Mouse (Mus musculus) left cerebral cortex, postnatal 4 days (tissue): ENCODE results near the gene Tnfaip2. TPM values are rescaled to one million over a fixed set of nuclear protein-coding genes. Genes with fewer than 3 reads are reported as not detected.
A peak's percentile ranks its signal among the peaks of the same experiment; 100 is the strongest.

Experiments
- DNase-seq: peaks from one replicate; pipeline ENCODE4 v3.0.0-alpha.2; 2022
- intact Hi-C: fragments of 180-260 bp; cut with DNase I; formaldehyde crosslinking; loops from one replicate; pipeline ENCODE4 v1.15.1; 2025
- total RNA-seq, 2 experiments: library from RNA; stranded (reverse); gene quantifications; 2 replicates each; pipeline ENCODE4 v1.2.3; 2021

Gene Tnfaip2
- total RNA-seq, 2 experiments from 2014 or later, result 0.38 to 0.50 TPM

- no peak for DNase-seq
- intact Hi-C loops, result no loop called here
Measured at GRCm38 (mm10) chr12:111443921-111444831, 1.9 kb downstream of the Tnfaip2 start.

- no peak for DNase-seq
- intact Hi-C loops, result no loop called here
Measured at GRCm38 (mm10) chr12:111445161-111445889, 3.1 kb downstream of the Tnfaip2 start.

DNA sequence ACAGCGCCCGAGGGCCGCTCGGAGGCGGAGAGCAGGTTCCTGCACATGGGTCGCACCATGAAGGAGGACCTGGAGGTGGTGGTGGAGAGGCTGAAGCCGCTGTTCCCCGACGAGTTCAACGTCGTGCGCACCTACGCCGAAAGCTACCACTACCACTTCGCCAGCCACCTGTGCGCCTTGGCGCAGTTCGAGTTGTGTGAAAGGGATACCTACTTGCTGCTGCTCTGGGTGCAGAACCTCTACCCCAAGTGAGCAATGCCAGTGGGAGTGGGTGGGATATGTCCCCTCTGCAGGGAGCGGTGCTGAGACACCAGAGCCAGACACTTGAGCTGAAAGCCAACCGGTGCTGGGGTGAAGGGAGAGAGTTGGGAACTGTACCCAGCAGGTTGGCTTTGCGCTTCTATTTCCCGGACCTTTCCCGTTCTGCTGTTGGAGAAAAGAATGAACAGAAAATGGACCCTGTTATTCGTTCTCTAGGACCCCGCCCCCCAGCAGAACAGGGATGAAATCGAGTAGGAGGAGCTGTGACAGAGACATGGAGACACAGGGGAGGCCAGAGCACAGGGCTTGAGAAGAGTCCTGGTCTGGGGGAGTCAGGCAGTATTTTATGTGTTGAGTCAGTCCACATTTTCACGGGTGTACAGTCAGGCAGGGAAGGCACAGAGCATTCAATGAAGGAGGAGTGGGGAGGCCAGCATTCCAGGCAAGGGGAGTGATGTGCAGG lies 3.8 kb downstream of the Tnfaip2 start:
- intact Hi-C loops, result no loop called here
- DNase-seq, result no peak

- no peak for DNase-seq
- intact Hi-C loops, result no loop called here
Measured at GRCm38 (mm10) chr12:111446745-111447144, 4.5 kb downstream of the Tnfaip2 start.

- intact Hi-C loops, result no loop called here
- DNase-seq, result no peak
Measured at GRCm38 (mm10) chr12:111447350-111447749, 5.1 kb downstream of the Tnfaip2 start.

GRCm38 (mm10) chr12:111447898-111448760 lies 5.9 kb downstream of the Tnfaip2 start:
- intact Hi-C loops, result no loop called here
- no peak for DNase-seq

DNA sequence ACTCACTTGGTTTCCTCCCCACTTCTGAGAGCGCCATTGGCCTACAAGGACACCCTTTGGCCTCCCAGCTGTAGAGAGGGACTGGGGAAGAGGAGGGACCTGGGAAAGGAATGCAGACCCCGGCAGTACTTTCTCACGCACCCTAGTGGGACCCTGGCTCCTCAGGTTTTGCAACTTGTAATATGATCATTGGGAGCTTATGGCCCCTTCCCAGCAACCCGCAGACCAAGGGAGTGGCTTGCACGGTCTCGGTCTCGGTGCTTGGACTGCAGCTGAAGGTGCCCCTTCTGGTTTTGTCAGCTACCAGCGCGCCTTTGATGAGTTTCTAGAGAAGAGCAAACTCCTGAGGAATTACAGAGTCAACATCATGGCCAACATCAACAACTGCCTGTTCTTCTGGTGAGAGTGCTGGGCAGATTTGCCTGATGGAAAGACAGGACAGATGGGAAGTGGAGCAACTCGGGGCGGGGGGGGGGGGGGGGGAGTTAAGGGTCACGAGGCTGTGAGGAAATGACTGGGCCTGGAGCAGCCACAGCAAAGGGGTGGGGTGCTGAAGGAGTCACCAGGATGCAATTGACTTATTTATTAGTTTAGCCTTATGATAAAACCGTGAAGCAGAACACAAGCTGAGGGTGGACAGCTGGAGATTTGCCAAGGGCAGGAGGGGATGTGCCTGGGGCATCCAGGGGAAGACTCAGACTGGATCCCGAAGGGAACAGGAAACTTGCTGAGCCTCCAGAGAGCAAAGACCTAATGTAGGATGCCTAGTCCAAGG lies 6.8 kb downstream of the Tnfaip2 start:
- no peak for DNase-seq

DNA sequence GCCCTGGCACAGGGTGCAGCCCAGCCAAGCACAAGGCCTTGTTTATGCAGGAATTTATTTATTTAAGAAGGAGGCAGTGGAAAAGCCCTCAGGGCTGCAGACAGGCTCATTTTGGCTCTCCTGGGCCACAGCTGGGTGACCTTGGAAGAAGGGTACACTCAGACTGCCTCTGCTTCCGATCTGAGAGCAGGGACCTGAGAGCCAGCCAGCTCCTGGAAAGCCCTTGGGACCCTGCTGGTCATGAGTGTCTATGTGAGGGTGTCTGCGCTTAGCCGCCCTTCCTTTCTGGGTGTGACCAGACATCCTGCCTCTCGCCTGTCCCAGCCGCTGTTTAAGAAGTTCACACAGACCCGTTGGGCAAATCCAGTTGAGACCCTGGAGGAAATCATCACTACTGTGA lies 8.1 kb downstream of the Tnfaip2 start:
- intact Hi-C loops, result no loop called here
- DNase-seq, result no peak

More for the DNA sequence above, 6.8 kb downstream of the Tnfaip2 start:
- intact Hi-C loops, result no loop called here

DNA sequence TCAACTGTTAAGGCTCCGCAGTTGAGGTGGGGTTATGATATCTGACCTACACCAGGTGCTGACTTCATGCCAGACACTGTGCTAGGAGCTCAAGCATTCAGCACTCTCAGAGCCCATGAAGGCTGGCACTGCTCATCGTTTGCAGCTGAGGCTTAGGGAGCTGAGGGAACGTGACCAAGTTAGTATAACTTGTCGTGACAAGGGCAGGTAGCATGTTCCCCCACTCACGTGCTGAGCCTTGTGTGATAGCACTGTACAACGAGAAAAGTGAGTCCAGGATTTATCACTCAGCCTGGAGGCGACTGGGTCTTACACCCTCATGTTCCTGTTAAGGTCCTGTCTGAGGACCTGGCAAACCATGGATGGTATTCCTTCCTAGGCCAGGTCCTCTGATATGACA lies 9.3 kb downstream of the Tnfaip2 start:
- DNase-seq, result no peak
- intact Hi-C loops, result no loop called here

DNA sequence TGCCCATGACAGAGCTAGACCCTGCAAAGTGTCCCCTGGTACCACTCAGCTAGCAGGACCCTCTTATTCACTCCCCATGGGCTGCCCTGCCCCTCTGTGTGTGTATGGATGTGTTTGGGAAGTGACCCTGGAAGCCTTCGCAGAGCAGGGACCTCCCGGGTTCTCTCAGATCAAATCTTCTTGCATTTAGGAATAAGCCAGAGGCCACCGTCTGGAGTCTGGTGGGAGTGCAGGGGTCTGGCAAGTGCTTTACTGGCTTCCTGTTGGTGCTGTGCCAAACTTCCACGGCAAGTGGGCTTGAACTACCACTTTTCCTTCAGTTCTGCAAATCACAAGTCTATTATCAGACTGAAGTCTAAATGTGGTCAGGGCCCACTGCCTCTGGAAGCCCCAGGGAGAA lies 11.8 kb downstream of the Tnfaip2 start:
- peak; percentile 68 for DNase-seq
- intact Hi-C loops, result no loop called here

DNA sequence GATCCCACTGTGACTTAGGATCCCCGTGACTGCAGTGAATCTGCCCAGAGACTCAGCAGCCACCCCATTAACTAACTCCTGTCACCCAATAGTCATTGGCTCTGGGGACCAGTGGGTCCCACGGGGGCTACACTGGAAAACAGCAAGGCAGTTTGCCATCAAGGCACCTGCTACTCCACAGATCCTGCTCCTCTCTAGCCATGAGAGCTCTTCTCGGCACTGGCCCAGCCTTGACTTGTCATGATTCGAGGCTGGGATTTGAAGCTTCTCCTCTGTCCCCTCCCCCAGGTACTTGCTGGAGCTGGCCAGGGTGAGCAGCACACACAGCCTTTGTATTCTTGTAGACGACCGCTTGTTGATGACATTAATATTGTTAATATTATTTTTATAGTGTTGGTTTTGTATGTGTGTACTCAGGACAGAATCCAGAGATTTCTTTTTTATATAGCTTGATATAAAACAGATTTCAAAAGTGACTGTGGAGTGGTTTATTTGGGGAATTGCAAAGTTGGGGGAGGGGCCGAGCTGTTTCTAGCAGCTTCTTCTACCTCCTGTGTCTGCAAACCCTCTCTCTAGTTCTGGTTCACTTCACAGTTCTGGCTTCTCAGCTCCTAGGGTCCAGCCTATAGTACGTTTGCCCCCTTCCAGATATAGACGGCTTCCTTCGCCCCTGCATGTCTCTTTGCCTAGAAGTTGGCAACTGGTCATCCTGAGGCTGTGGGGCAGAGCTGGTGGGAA lies 12.4 kb downstream of the Tnfaip2 start:
- intact Hi-C loops, result no loop called here
- peak; percentile 44 for DNase-seq

DNA sequence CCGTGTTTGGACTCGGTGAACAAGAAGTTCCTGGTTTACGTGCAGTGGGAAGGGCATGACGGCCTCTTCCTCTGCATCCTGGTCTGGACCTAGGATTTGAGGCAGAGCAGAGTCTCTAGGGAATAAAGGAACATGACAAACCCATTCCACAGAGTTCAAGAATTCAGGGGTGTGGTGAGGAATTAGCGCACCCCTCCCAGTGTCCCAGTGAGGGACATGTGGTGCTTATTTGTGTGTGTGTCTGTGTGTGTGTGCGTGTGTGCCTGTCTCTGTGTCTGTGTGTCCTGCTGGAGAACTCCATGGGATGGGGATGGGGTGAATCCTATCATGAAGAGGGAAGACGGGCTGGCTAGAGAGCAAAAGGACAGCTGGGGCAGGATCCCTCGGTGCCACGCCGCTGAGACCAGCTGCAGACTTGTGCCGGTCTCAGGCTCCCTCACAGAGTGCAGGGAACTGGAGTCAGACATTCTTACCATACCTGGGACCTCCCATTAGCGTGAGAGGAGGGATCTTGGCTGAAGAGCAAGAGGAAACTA lies 13.1 kb downstream of the Tnfaip2 start:
- DNase-seq, result no peak
- intact Hi-C loops, result no loop called here

- intact Hi-C loops, result no loop called here
- DNase-seq, result no peak
Measured at GRCm38 (mm10) chr12:111455860-111456259, 13.6 kb downstream of the Tnfaip2 start.

DNA sequence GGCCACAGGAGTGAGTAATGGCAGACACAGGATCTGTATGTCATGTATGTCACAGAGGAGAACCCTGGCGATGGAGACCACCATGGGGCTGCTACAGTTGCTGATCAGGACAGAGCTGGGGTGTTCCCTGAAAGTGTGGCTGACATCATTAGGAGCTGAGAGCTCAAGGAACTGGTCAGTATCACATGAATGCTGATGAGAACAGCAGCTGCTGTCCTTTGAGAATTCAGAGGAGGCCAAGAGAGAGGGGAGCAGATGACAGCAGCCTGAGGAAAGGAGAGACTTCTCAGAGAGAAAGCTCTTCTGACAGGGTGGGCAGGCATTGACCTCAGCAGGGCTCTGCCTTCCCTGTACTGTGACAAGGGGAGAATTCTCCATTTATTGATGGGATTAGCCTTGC lies 15.5 kb downstream of the Tnfaip2 start:
- intact Hi-C loops, result loop anchor here (2.0 kb wide), 1 partner anchor 31 kb away; no protein-coding TSS in a partner anchor

GRCm38 (mm10) chr12:111463570-111463969 lies 21.3 kb downstream of the Tnfaip2 start:
- intact Hi-C loops, result no loop called here

More for the DNA sequence above, 15.5 kb downstream of the Tnfaip2 start:
- DNase-seq, result no peak

GRCm38 (mm10) chr12:111466369-111466768 lies 24.1 kb downstream of the Tnfaip2 start:
- no peak for DNase-seq
- intact Hi-C loops, result no loop called here

More at GRCm38 (mm10) chr12:111463570-111463969, 21.3 kb downstream of the Tnfaip2 start:
- DNase-seq, result no peak

- intact Hi-C loops, result no loop called here
- DNase-seq, result no peak
Measured at GRCm38 (mm10) chr12:111468206-111468605, 25.9 kb downstream of the Tnfaip2 start.

GRCm38 (mm10) chr12:111469507-111469906 lies 27.2 kb downstream of the Tnfaip2 start:
- DNase-seq, result peak; percentile 76
- intact Hi-C loops, result no loop called here
